Mouse (Mus musculus) CH12.LX (cell line): ENCODE results near the gene Atp5j. TPM values are rescaled to one million over a fixed set of nuclear protein-coding genes. Genes with fewer than 3 reads are reported as not detected.

Source experiments
- DNase-seq: peaks from one replicate; pipeline ENCODE4 v3.0.0-alpha.2; 2013; ENCODE audit errors: extremely low read depth
- H3K27ac ChIP-seq: 2 replicates; pipeline ENCODE4 v1.5.1; 2012; ENCODE audit warnings: low read depth, mild to moderate bottlenecking, control low read depth, moderate library complexity; ENCODE audit not compliant: insufficient read depth
- H3K27me3 ChIP-seq: replicated peaks from 2 replicates; pipeline ENCODE3; 2012; ENCODE audit warnings: inconsistent platforms
- H3K36me3 ChIP-seq, 2 experiments: replicated peaks in 1 of 2; 2 replicates each; pipeline versions ENCODE3 to v1.6.1; 2012; ENCODE audit warnings: inconsistent platforms in 1 of 2, low read length in 1 of 2, mild to moderate bottlenecking in 1 of 2, mixed read lengths in 1 of 2, moderate library complexity in 1 of 2; ENCODE audit not compliant: control insufficient read depth in 1 of 2, insufficient read depth in 1 of 2
- H3K4me1 ChIP-seq, 2 experiments: 2 replicates each; pipeline ENCODE4 v1.6.1; 2012; ENCODE audit warnings: inconsistent platforms in 1 of 2, moderate library complexity in 1 of 2; ENCODE audit not compliant: insufficient read depth in 2 of 2, control insufficient read depth in 1 of 2
- H3K4me2 ChIP-seq: 2 replicates; pipeline ENCODE4 v1.6.1; 2012; ENCODE audit warnings: low read depth, mild to moderate bottlenecking, control low read depth; ENCODE audit not compliant: poor library complexity, insufficient read depth, severe bottlenecking
- H3K4me3 ChIP-seq, 3 experiments: fragments of 150-350 bp in 1 of 3; sonication (generic) in 1 of 3; replicated peaks in 1 of 3; 2 replicates each; pipeline versions ENCODE3 to v1.5.1; 2011 to 2012; ENCODE audit warnings: low read depth in 2 of 3, low read length in 2 of 3, mild to moderate bottlenecking in 2 of 3, moderate library complexity in 2 of 3, control low read depth in 1 of 3, improper control_type of control experiment in 1 of 3, inconsistent platforms in 1 of 3, mixed read lengths in 1 of 3; ENCODE audit not compliant: poor library complexity in 1 of 3
- H3K79me2 ChIP-seq: replicated peaks from 2 replicates; pipeline ENCODE4 v1.6.1; 2012; ENCODE audit warnings: mild to moderate bottlenecking, moderate library complexity; ENCODE audit not compliant: control insufficient read depth, poor library complexity, insufficient read depth, severe bottlenecking; ENCODE audit errors: extremely low read depth
- H3K9ac ChIP-seq: 2 replicates; pipeline ENCODE4 v1.6.1; 2012; ENCODE audit warnings: low read depth, mild to moderate bottlenecking, control low read depth, moderate library complexity; ENCODE audit not compliant: insufficient read depth
- H3K9me3 ChIP-seq: replicated peaks from 2 replicates; pipeline ENCODE3; 2012; ENCODE audit warnings: low read length, inconsistent platforms, mixed read lengths
- BHLHE40 ChIP-seq: IDR thresholded peaks from 2 replicates; pipeline ENCODE4 v1.6.1; 2011; ENCODE audit warnings: mild to moderate bottlenecking, low read depth, low read length, improper control_type of control experiment
- CHD1 ChIP-seq: IDR thresholded peaks from 2 replicates; pipeline ENCODE4 v1.6.1; 2012; ENCODE audit warnings: low read depth, low read length, improper control_type of control experiment, inconsistent platforms
- CHD2 ChIP-seq: IDR thresholded peaks from 2 replicates; pipeline ENCODE4 v1.6.1; 2011; ENCODE audit warnings: low read length, improper control_type of control experiment
- CTCF ChIP-seq, 2 experiments: IDR thresholded peaks in 1 of 2; conservative IDR thresholded peaks in 1 of 2; 2 replicates each; pipeline ENCODE4 v1.5.1; 2011 to 2012; ENCODE audit warnings: low read depth in 2 of 2, low read length in 2 of 2, improper control_type of control experiment in 1 of 2, inconsistent platforms in 1 of 2, mild to moderate bottlenecking in 1 of 2, moderate library complexity in 1 of 2
- E2F4 ChIP-seq: IDR thresholded peaks from 2 replicates; pipeline ENCODE4 v1.6.1; 2011; ENCODE audit warnings: low read depth, low read length, improper control_type of control experiment; ENCODE audit not compliant: insufficient replicate concordance
- EP300 ChIP-seq: IDR thresholded peaks from 2 replicates; pipeline ENCODE4 v1.6.1; 2011; ENCODE audit warnings: low read length, improper control_type of control experiment
- IRF4 ChIP-seq: IDR thresholded peaks from 2 replicates; pipeline ENCODE4 v1.6.1; 2014; ENCODE audit warnings: low read depth, mild to moderate bottlenecking, inconsistent platforms, low read length, improper control_type of control experiment
- JUN ChIP-seq: IDR thresholded peaks from 2 replicates; pipeline ENCODE4 v1.6.1; 2011; ENCODE audit warnings: low read depth, mild to moderate bottlenecking, low read length, improper control_type of control experiment, moderate library complexity; ENCODE audit not compliant: insufficient read depth
- JUND ChIP-seq: conservative IDR thresholded peaks from 2 replicates; pipeline ENCODE4 v1.6.1; 2011; ENCODE audit warnings: low read depth, low read length, improper control_type of control experiment
- MAX ChIP-seq: IDR thresholded peaks from 2 replicates; pipeline ENCODE4 v1.6.1; 2011; ENCODE audit warnings: low read length, improper control_type of control experiment
- MAZ ChIP-seq: IDR thresholded peaks from 2 replicates; pipeline ENCODE4 v1.6.1; 2012; ENCODE audit warnings: low read depth, mild to moderate bottlenecking, inconsistent platforms, low read length, improper control_type of control experiment, moderate library complexity
- MEF2A ChIP-seq: IDR thresholded peaks from 2 replicates; pipeline ENCODE4 v1.6.1; 2014; ENCODE audit warnings: low read depth, mild to moderate bottlenecking, inconsistent platforms, low read length, improper control_type of control experiment, borderline replicate concordance
- MYC ChIP-seq: IDR thresholded peaks from 2 replicates; pipeline ENCODE4 v1.6.1; 2011; ENCODE audit warnings: low read depth, mild to moderate bottlenecking, improper control_type of control experiment, low read length
- NRF1 ChIP-seq: IDR thresholded peaks from 2 replicates; pipeline ENCODE4 v1.6.1; 2014; ENCODE audit warnings: low read depth, mild to moderate bottlenecking, inconsistent platforms, low read length, improper control_type of control experiment, moderate library complexity
- POLR2AphosphoS2 ChIP-seq: IDR thresholded peaks from 2 replicates; pipeline ENCODE4 v1.6.1; 2011; ENCODE audit warnings: low read depth, low read length, improper control_type of control experiment
- SIN3A ChIP-seq: IDR thresholded peaks from 2 replicates; pipeline ENCODE4 v1.6.1; 2012; ENCODE audit warnings: low read length, improper control_type of control experiment, inconsistent platforms
- ZKSCAN1 ChIP-seq: IDR thresholded peaks from 2 replicates; pipeline ENCODE4 v1.6.1; 2012; ENCODE audit warnings: low read depth, inconsistent platforms, low read length, improper control_type of control experiment, borderline replicate concordance
- ZMIZ1 ChIP-seq: IDR thresholded peaks from 2 replicates; pipeline ENCODE4 v1.6.1; 2012; ENCODE audit warnings: low read depth, mild to moderate bottlenecking, inconsistent platforms, low read length, improper control_type of control experiment
- ZNF384 ChIP-seq: IDR thresholded peaks from 2 replicates; pipeline ENCODE4 v1.6.1; 2012; ENCODE audit warnings: low read depth, low read length, improper control_type of control experiment, inconsistent platforms
- dilution Hi-C: fragments of 300-500 bp; cut with MboI; formaldehyde crosslinking; loops from 2 replicates; pipeline ENCODE4 v1.14.3; 2020; ENCODE audit warnings: low sequenced_read_pairs; ENCODE audit not compliant: extremely low pct_unique_long_range_greater_than_20kb, extremely low pct_ligation_motif_present
- in situ Hi-C: fragments of 300-500 bp; cut with MboI; formaldehyde crosslinking; loops from 3 replicates; pipeline ENCODE4 v1.14.3; 2019; ENCODE audit warnings: low sequenced_read_pairs, low pct_ligation_motif_present, low pct_unique_long_range_greater_than_20kb, mixed read lengths
- polyA plus RNA-seq: library from polyadenylated mRNA; unstranded; fragments of >175 nt; gene quantifications from 2 replicates; pipeline ENCODE4 v1.2.1, GENCODE M21; 2012; ENCODE audit warnings: low read depth; ENCODE audit not compliant: insufficient read length
- total RNA-seq, 2 experiments: library from RNA; depleted of rRNA; stranded (reverse); fragments of 300-350 nt in 1 of 2; fragments of >200 nt in 1 of 2; gene quantifications; 2 replicates each; pipeline ENCODE4 v1.2.3; 2012 to 2014

Gene Atp5j
- total and polyA plus RNA-seq, 3 experiments = 223 to 485 (median 277) TPM

DNA sequence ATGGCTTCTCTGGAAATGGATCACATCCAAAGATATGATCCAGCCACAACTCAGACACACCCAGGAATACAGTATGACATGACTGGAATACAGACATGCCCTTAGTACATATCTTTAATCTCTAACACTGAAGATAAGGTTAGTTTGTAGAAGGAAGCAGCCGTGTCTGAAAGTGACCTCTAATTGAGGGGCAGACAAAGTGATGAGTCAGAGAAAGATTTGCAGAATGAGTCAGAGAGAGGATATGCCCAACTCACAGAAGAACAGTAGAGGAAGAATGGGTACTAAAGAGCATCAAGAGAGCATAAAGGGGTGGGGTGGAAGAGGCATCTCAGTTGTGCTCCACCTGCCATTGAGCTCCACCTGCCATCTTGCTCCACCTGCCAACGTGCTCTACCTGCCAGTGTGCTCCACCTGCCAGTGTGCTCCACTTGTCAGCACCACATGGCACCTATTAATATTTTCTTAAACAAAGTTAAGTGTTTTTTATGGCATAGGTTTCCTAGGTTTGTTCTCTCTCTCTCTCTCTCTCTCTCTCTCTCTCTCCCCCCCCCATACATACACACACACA is 44.7 kb downstream of the Atp5j start:
- Histone ChIP-seq H3K4me1 (no peaks in the 10 kb centered on the region), H3K27me3 (no peaks in the 10 kb centered on the region), H3K4me2 (no peak overlapping the region), H3K9ac (no peak overlapping the region), H3K9me3 (peaks cover 5% of the 10 kb centered on the region), H3K27ac (no peak overlapping the region)
- no peak for DNase-seq
- in situ Hi-C loops = no loop called here
- TF ChIP-seq SIN3A = no peak
- no peak for TF ChIP-seq MAZ
- TF ChIP-seq ZNF384 = no peak
- no peak for TF ChIP-seq MAX
- no peak for TF ChIP-seq NRF1
- no peak for TF ChIP-seq BHLHE40
- TF ChIP-seq CHD2 = no peak
- no peak for TF ChIP-seq CTCF (conservative IDR thresholded peaks at IDR 0.05 in 1 of 2, IDR thresholded peaks at IDR 0.05 in 1 of 2; ENCODE audit: low read depth in 2 of 2, low read length in 2 of 2)
- TF ChIP-seq IRF4 = peak; percentile 57
- TF ChIP-seq POLR2AphosphoS2 = no peak
- TF ChIP-seq E2F4 = no peak
- peak; percentile 68 for TF ChIP-seq EP300
- peak; percentile 72 for TF ChIP-seq JUND
- no peak for TF ChIP-seq ZKSCAN1
- TF ChIP-seq MEF2A = no peak
- TF ChIP-seq MYC = no peak
- peak; percentile 54; the same call in 1 of the 2 replicates for TF ChIP-seq JUN
- TF ChIP-seq, all 38 proteins: peak for 4
- H3K4me3 ChIP-seq = no peak overlapping the region
- H3K36me3 ChIP-seq = no peaks in the 10 kb centered on the region
- no peaks in the 10 kb centered on the region for H3K79me2 ChIP-seq
- dilution Hi-C loops = no loop called here

DNA sequence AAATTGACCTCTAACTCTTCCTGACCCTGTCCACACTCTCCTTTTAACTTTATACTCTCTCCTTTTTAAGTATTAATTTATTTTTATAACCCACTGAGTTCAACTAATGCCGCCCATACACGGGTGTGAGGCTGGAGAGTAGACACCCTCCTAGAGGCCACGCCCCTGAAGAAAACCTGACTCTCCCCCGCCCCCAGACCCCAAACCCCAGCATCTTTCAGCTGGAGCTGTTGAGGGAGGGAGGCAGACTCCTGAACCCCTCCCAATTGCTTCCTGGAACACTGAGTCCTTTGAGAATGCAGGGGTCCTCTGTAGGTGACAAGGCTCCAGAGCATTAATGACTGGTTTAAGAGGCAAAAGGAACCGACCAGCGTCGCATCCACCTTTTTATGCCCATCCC is 50.5 kb downstream of the Atp5j start:
- Histone ChIP-seq H3K36me3 (no peaks in the 10 kb centered on the region), H3K4me2 (no peak overlapping the region), H3K79me2 (no peaks in the 10 kb centered on the region), H3K27ac (no peak overlapping the region), H3K4me3 (no peak overlapping the region), H3K9ac (no peak overlapping the region), H3K27me3 (no peaks in the 10 kb centered on the region), H3K9me3 (no peaks in the 10 kb centered on the region), H3K4me1 (peaks cover 3 to 17% of the 10 kb centered on the region in 2 experiments; a peak in 3 of 4 replicates)
- dilution Hi-C loops (no loop called here), in situ Hi-C loops (no loop called here)
- TF ChIP-seq CHD1 (no peak), NRF1 (no peak), BHLHE40 (no peak), ZNF384 (no peak), JUND (no peak), ZMIZ1 (no peak)
- no peak for DNase-seq
